Mouse (Mus musculus) gonadal fat pad, adult 2 months (tissue): ENCODE results near the gene Slc32a1. TPM values are rescaled to one million over a fixed set of nuclear protein-coding genes. Genes with fewer than 3 reads are reported as not detected.

ENCODE experiments used
- DNase-seq: peaks from one replicate; pipeline ENCODE4 v3.0.0-alpha.2; 2012; ENCODE audit warnings: low read depth
- polyA plus RNA-seq: library from polyadenylated mRNA; depleted of rRNA; stranded (reverse); fragments of >200 nt; gene quantifications from 2 replicates; pipeline ENCODE4 v1.2.3, GENCODE M21; 2012

Slc32a1 gene
- polyA plus RNA-seq, 1 experiment, result not detected

- DNase-seq, result no peak
These were observed 1.4 kb downstream of the Slc32a1 start for GRCm38 (mm10) chr2:158611726-158612670.

GRCm38 (mm10) chr2:158612671-158613250 is 2.2 kb downstream of the Slc32a1 start:
- DNase-seq, result peak; percentile 33

- DNase-seq, result no peak
These were observed 3.2 kb downstream of the Slc32a1 start for GRCm38 (mm10) chr2:158613541-158614417.

- DNase-seq, result no peak
These were observed 3.9 kb downstream of the Slc32a1 start for GRCm38 (mm10) chr2:158614418-158614955.

GRCm38 (mm10) chr2:158615161-158615680 is 4.7 kb downstream of the Slc32a1 start:
- no peak for DNase-seq

- no peak for DNase-seq
These were observed 5.1 kb downstream of the Slc32a1 start for GRCm38 (mm10) chr2:158615702-158616101.

- no peak for DNase-seq
These were observed 5.7 kb downstream of the Slc32a1 start for GRCm38 (mm10) chr2:158616296-158616695.

GRCm38 (mm10) chr2:158616790-158617189 is 6.2 kb downstream of the Slc32a1 start:
- DNase-seq, result no peak

- DNase-seq, result peak; percentile 54
These were observed 14.2 kb downstream of the Slc32a1 start, which contains the start of gene Actr5 for GRCm38 (mm10) chr2:158624718-158625222. Gene Actr5 (plus strand): TSS chr2:158624888.

- DNase-seq, result no peak
These were observed 14.7 kb downstream of the Slc32a1 start for GRCm38 (mm10) chr2:158625231-158625630.

- DNase-seq, result no peak
These were observed 15.1 kb downstream of the Slc32a1 start for GRCm38 (mm10) chr2:158625697-158626096.

GRCm38 (mm10) chr2:158628858-158629257 is 18.3 kb downstream of the Slc32a1 start:
- DNase-seq, result no peak

GRCm38 (mm10) chr2:158629414-158629813 is 18.8 kb downstream of the Slc32a1 start:
- no peak for DNase-seq

GRCm38 (mm10) chr2:158631873-158632272 is 21.3 kb downstream of the Slc32a1 start:
- DNase-seq, result no peak

- DNase-seq, result no peak
These were observed 31.3 kb downstream of the Slc32a1 start for GRCm38 (mm10) chr2:158641869-158642268.

GRCm38 (mm10) chr2:158642587-158642986 is 32.0 kb downstream of the Slc32a1 start:
- DNase-seq, result no peak

GRCm38 (mm10) chr2:158643791-158644190 is 33.2 kb downstream of the Slc32a1 start:
- DNase-seq, result no peak

- DNase-seq, result no peak
These were observed 40.8 kb downstream of the Slc32a1 start for GRCm38 (mm10) chr2:158651159-158651908.

GRCm38 (mm10) chr2:158652985-158653384 is 42.4 kb downstream of the Slc32a1 start:
- no peak for DNase-seq

GRCm38 (mm10) chr2:158654717-158655116 is 44.1 kb downstream of the Slc32a1 start:
- no peak for DNase-seq
